ENCODE assay signal across 9 mouse cellular contexts in the genomic region with DNA sequence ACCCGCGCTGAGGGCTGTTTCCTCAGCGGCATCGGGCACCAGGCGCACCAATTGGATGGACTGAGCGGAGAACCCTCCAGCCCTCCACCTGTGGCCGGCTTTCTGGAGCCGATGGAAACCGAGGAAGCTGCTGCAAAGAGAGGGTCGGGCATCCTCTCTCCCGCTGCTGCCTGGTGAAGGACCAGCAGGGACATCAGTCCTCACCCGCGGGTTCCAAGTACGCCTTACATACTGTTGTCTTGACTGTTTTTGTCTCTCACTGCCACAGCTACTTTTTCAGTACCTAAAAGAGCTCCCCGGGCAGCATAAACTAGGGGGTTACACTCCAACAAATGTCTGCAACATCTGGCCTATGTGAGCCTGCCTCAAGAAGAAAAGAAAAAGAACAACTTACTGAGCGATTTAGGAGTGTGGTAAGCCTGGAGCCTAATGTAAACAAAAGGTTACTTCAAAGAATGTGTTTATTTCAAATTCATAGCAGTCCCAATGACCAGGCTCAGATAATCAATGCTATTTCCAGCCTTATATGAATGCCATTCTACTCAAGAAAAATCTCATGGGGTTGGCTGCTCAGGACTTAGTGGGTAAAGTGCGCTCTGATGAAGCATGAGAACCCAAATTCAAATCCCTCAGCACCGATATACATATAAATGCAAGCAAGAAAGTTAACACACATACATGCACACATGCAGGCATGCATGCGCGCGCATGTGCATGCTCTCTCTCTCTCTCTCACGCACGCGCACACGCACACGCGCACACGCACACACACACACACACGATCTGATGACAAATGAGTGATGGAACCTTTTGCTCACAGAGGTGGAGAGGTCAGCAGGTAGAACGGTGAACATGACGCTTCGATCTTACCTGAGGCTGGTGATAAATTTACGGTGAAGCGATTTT. TPM values are rescaled to one million over a fixed set of nuclear protein-coding genes. Genes with fewer than 3 reads are reported as not detected.
DNase-seq lines count a peak whose midpoint lies in the region; ATAC-seq lines count a peak whose summit lies in the region.
"Had no signal": no experiment of that assay in that cellular context is flagged by ENCODE, and none has a peak within 500 bp of the region (broad histone marks: within the 10 kb centered on the region; RNA-seq: fewer than 3 reads in every experiment).

No protein-coding gene starts in this region.

- peak; percentile 11 for DNase-seq in cerebellum, adult 11-12 months
- no peak for DNase-seq in cerebellum, postnatal 4 days (ENCODE audit: low spot score in 2 of 2)
- peak; percentile 53 for DNase-seq in thymus, postnatal 0 days (ENCODE audit: low spot score)
- no peak for DNase-seq in thymus, postnatal 14 days
- peak; percentile 59 for DNase-seq in naive thymus-derived CD4-positive, alpha-beta T cell, adult 2 months (ENCODE audit: low read depth)
- DNase-seq in gastrocnemius, adult 18-20 months (ENCODE audit: low spot score) = no peak
- no peak for DNase-seq in urinary bladder, postnatal 14 days (ENCODE audit: low spot score)

- WGBS in hindbrain, embryonic 16.5 days = 7% methylated on average over 34 of the region's 34 CpGs

- peak overlapping the region; percentile 80 for H3K9ac ChIP-seq in hindbrain, embryonic 16.5 days (ENCODE audit: low read depth, low read length)

- H3K4me3 ChIP-seq in hindbrain, embryonic 16.5 days (ENCODE audit: low read length) = peak overlapping the region; percentile 78

- no peak overlapping the region for H3K27ac ChIP-seq in hindbrain, embryonic 16.5 days (ENCODE audit: low read depth, low read length)

- H3K9me3 ChIP-seq in hindbrain, embryonic 16.5 days (ENCODE audit: control insufficient read depth, low read length) = no peaks in the 10 kb centered on the region

- H3K4me1 ChIP-seq in hindbrain, embryonic 16.5 days (ENCODE audit: control insufficient read depth, insufficient read depth, low read depth, low read length) = peaks cover 8% of the 10 kb centered on the region

- H3K36me3 ChIP-seq in hindbrain, embryonic 16.5 days (ENCODE audit: control insufficient read depth, insufficient read depth, low read length) = no peaks in the 10 kb centered on the region

- peak overlapping the region; percentile 97 for H3K4me2 ChIP-seq in hindbrain, embryonic 16.5 days (ENCODE audit: low read length)

- no peaks in the 10 kb centered on the region for H3K27me3 ChIP-seq in hindbrain, embryonic 16.5 days (replicated peaks; ENCODE audit: control insufficient read depth, insufficient read depth, low read length)

- ATAC-seq in hindbrain, embryonic 16.5 days = peak; percentile 73

RNA-seq across cellular contexts. Expression of a gene that starts 0.6 kb away (rescaled TPM):
- 10.1 and 12.8 TPM in 2 replicates for polyA plus RNA-seq in thymus, postnatal 0 days (2015; fragmentation: Nextera tagmentation; extraction: Ambion mirVana)
- polyA plus RNA-seq in hindbrain, embryonic 16.5 days (2015; fragmentation: Nextera tagmentation; extraction: Ambion mirVana) = 22.2 and 27.1 TPM in 2 replicates
- 1 to 10 TPM; 3.0 to 6.9 TPM for total RNA-seq in gastrocnemius, adult 18-20 months (2021)
- total RNA-seq: neutrophil, adult 5-6 weeks had no signal

RNA-seq across cellular contexts. Expression of a gene that starts 31.5 kb away (rescaled TPM):
- 10.1 and 12.5 TPM in 2 replicates for polyA plus RNA-seq in thymus, postnatal 0 days (2015; fragmentation: Nextera tagmentation; extraction: Ambion mirVana)
- 31.1 and 31.3 TPM in 2 replicates for polyA plus RNA-seq in hindbrain, embryonic 16.5 days (2015; fragmentation: Nextera tagmentation; extraction: Ambion mirVana)
- total RNA-seq in gastrocnemius, adult 18-20 months (2021) = 100 to 1,000 TPM; 174 to 189 TPM

Comparison
In these comparisons a context has a peak if more than half of its experiments do, and no peak if none do; other contexts are left out.
1. DNase-seq: peak in cerebellum, adult 11-12 months (single experiment), thymus, postnatal 0 days (single experiment) and naive thymus-derived CD4-positive, alpha-beta T cell, adult 2 months (single experiment); none in cerebellum, postnatal 4 days (0 of 2), thymus, postnatal 14 days (single experiment), gastrocnemius, adult 18-20 months (single experiment) and urinary bladder, postnatal 14 days (single experiment).